Mouse (Mus musculus): ENCODE data around the gene Tsen34. TPM values are rescaled to one million over a fixed set of nuclear protein-coding genes. Genes with fewer than 3 reads are reported as not detected.
A peak's percentile ranks its signal among the peaks of the same experiment; 100 is the strongest.

The Tsen34 gene
- polyA plus RNA-seq, 1 experiment from 2014 or later: 301 TPM

- H3K4me2 ChIP-seq: peak within 1 kb of the TSS; percentile 70
- ATAC-seq (ENCODE audit: insufficient number of reproducible peaks, insufficient read depth, low FRiP score, low TSS enrichment, low read depth): peak; percentile 97
- H3K9me3 ChIP-seq: no peaks in the 10 kb centered on the region
- peak within 1 kb of the TSS; percentile 74 for H3K4me3 ChIP-seq
- H3K27me3 ChIP-seq: no peaks in the 10 kb centered on the region
- 4% methylated on average over 45 of the region's 45 CpGs for WGBS
- peak within 1 kb of the TSS; percentile 87 for H3K9ac ChIP-seq
- peaks cover 28% of the 10 kb centered on the region for H3K36me3 ChIP-seq
- H3K27ac ChIP-seq: peak within 1 kb of the TSS; percentile 90
- H3K4me1 ChIP-seq: peaks cover 23% of the 10 kb centered on the region
These were observed 27.2 kb upstream of the Tsen34 start, which contains the start of gene Leng1 for GRCm38 (mm10) chr7:3665215-3666114. TSS of gene Leng1 (minus strand) at chr7:3665840.

DNA sequence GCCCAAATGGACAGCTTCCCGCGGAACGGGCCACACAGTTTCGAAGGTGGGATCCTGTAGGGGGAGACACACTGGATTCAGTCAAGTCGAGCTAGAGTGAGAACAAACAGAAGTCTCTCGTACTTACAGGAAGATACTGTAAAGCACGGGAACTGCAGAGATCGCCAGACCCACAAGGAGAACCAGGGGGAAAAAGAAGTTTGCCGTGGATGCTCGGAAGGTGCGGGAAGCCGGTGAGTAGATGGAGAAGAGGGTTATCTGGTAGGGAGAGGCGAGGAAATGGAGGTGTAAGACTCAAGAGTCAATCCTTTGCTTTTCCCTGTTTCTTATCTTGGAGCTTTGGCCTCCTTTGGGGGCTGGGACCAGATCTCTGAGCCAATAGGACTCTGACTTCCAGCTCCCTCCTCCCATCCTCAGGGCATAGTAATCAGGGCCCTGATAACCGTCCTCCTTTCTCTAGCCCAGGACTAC lies 25.7 kb upstream of the Tsen34 start:
- peak overlapping the region; percentile 41; the same call in 1 of the 2 replicates for H3K9ac ChIP-seq
- peaks cover 23% of the 10 kb centered on the region for H3K4me1 ChIP-seq
- no peaks in the 10 kb centered on the region for H3K9me3 ChIP-seq
- H3K4me3 ChIP-seq: 0 out of 2 replicates have a peak overlapping the region, but pooled peaks have one; percentile 16
- WGBS: 17% methylated on average over 14 of the region's 14 CpGs
- no peak overlapping the region; the same call in 1 of the 2 replicates for H3K4me2 ChIP-seq
- no peak for ATAC-seq (ENCODE audit: insufficient number of reproducible peaks, insufficient read depth, low FRiP score, low TSS enrichment, low read depth)
- peak overlapping the region; percentile 90; the same call in 1 of the 2 replicates for H3K27ac ChIP-seq
- H3K36me3 ChIP-seq: peaks cover 13% of the 10 kb centered on the region
- H3K27me3 ChIP-seq: no peaks in the 10 kb centered on the region

- no peak for ATAC-seq (ENCODE audit: insufficient number of reproducible peaks, insufficient read depth, low FRiP score, low TSS enrichment, low read depth)
- H3K36me3 ChIP-seq: peaks cover 20% of the 10 kb centered on the region; the same call in 1 of the 2 replicates
- no peaks in the 10 kb centered on the region for H3K4me1 ChIP-seq
- H3K4me2 ChIP-seq: no peak overlapping the region
- no peak overlapping the region for H3K27ac ChIP-seq
- H3K27me3 ChIP-seq: no peaks in the 10 kb centered on the region
- no peak overlapping the region for H3K4me3 ChIP-seq
- WGBS: 73% methylated on average over 10 of the region's 10 CpGs
- no peaks in the 10 kb centered on the region for H3K9me3 ChIP-seq
- H3K9ac ChIP-seq: no peak overlapping the region
These were observed 18.0 kb upstream of the Tsen34 start for GRCm38 (mm10) chr7:3674507-3675227.

GRCm38 (mm10) chr7:3675228-3675548 lies 17.5 kb upstream of the Tsen34 start:
- Histone ChIP-seq H3K4me1 (no peaks in the 10 kb centered on the region), H3K27me3 (no peaks in the 10 kb centered on the region), H3K9ac (no peak overlapping the region), H3K9me3 (no peaks in the 10 kb centered on the region), H3K27ac (no peak overlapping the region), H3K36me3 (peaks cover 23% of the 10 kb centered on the region), H3K4me2 (no peak overlapping the region), H3K4me3 (no peak overlapping the region)
- WGBS: 70% methylated on average over 3 of the region's 3 CpGs
- ATAC-seq (ENCODE audit: insufficient number of reproducible peaks, insufficient read depth, low FRiP score, low TSS enrichment, low read depth): no peak

DNA sequence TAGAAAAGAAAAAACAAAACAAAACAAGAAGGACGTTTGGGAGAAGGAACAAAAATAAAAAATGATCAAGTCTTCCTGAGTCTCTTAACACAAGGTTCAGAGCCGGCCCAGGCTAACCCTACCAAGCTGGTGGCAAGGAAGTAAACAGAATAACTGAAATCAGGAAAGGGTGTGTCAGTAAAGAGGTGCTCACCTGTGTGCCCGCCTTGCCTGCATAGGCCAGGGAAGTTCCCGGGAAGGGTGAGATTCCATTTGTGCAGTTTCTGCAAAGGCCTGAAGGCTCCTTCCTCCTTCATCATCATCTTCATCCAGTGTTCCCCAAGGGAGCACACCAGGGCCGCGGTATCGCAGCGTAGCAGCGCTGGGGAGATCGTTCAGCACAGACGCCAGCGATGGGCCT lies 16.3 kb upstream of the Tsen34 start:
- WGBS: 89% methylated on average over 12 of the region's 12 CpGs
- H3K36me3 ChIP-seq: peaks cover 32% of the 10 kb centered on the region

DNA sequence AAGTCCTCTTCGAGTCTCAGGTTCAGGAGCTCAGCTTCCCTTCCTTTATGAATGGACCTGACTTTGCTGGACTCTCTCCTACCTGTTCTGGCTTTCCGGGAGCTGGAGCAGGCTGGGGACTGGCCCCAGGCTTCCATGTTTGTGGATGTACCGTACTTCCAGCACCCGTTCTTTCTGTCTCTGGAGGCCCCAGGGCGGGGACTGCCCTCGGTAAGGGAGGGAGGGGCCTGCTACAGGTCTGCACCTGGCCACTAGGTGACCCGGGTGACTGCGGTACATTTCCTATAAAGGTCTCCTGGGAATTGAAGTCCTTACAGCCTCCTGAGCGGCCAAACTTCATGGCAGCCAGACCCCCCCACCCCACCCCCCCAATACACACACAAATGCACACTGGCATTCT lies 15.3 kb upstream of the Tsen34 start, which contains the start of gene Tmc4:
TSS of gene Tmc4 (minus strand) at position 212 of the 400 bp plus-strand sequence.
- no peak for ATAC-seq (ENCODE audit: insufficient number of reproducible peaks, insufficient read depth, low FRiP score, low TSS enrichment, low read depth)
- Histone ChIP-seq H3K27me3 (no peaks in the 10 kb centered on the region), H3K9ac (no peak within 1 kb of the TSS), H3K4me2 (no peak within 1 kb of the TSS), H3K27ac (no peak within 1 kb of the TSS), H3K4me3 (no peak within 1 kb of the TSS), H3K9me3 (no peaks in the 10 kb centered on the region), H3K36me3 (peaks cover 36% of the 10 kb centered on the region), H3K4me1 (no peaks in the 10 kb centered on the region)
- WGBS: 45% methylated on average over 9 of the region's 9 CpGs

More for the DNA sequence above, 16.3 kb upstream of the Tsen34 start:
- Histone ChIP-seq H3K27ac (no peak overlapping the region), H3K9ac (no peak overlapping the region), H3K9me3 (no peaks in the 10 kb centered on the region), H3K4me3 (no peak overlapping the region), H3K27me3 (no peaks in the 10 kb centered on the region), H3K4me1 (no peaks in the 10 kb centered on the region), H3K4me2 (no peak overlapping the region)
- ATAC-seq (ENCODE audit: insufficient number of reproducible peaks, insufficient read depth, low FRiP score, low TSS enrichment, low read depth): no peak

DNA sequence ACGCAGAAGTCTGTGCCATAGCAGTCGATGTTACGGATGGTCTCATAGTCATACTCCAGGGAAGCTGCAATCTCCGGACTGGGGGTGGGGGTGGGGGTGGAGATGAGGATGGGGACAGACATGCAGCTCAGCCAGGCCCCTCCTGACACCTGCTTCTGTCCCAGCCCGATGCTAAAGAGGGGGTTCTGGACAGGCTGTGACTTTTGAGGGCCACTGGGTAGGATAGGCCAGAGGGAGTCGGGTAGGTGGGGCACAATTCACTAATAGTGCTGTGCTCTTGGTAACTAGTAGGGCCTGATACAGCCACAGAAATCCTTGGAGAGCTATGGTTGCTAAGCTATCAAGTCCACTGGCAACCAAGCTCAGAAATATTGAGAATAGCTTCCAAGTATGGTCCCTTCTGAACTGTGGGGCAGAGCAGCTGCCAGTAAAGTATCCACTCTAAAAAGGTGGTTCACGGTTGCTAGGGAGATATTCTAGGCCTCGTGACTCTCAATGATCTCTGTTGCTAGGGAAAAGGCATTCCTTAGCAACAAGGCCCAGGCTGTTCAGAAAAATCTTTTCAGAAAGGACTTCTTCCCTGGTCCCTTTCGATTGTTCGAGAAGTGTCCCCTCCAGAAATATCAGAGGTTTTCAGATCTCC lies 8.6 kb upstream of the Tsen34 start:
- no peak overlapping the region for H3K4me3 ChIP-seq
- ATAC-seq (ENCODE audit: insufficient number of reproducible peaks, insufficient read depth, low FRiP score, low TSS enrichment, low read depth): no peak
- 89% methylated on average over 10 of the region's 10 CpGs for WGBS
- no peaks in the 10 kb centered on the region for H3K27me3 ChIP-seq
- H3K4me2 ChIP-seq: no peak overlapping the region
- peaks cover 69% of the 10 kb centered on the region for H3K36me3 ChIP-seq
- H3K4me1 ChIP-seq: no peaks in the 10 kb centered on the region
- no peak overlapping the region for H3K9ac ChIP-seq
- H3K9me3 ChIP-seq: no peaks in the 10 kb centered on the region
- no peak overlapping the region for H3K27ac ChIP-seq

- H3K4me1 ChIP-seq: no peaks in the 10 kb centered on the region
- H3K36me3 ChIP-seq: peaks cover 65% of the 10 kb centered on the region
- H3K27me3 ChIP-seq: no peaks in the 10 kb centered on the region
- H3K9me3 ChIP-seq: no peaks in the 10 kb centered on the region
- 91% methylated on average over 8 of the region's 8 CpGs for WGBS
- no peak for ATAC-seq (ENCODE audit: insufficient number of reproducible peaks, insufficient read depth, low FRiP score, low TSS enrichment, low read depth)
- H3K27ac ChIP-seq: no peak overlapping the region
- H3K9ac ChIP-seq: no peak overlapping the region
- H3K4me3 ChIP-seq: no peak overlapping the region
- H3K4me2 ChIP-seq: no peak overlapping the region
These were observed 8.0 kb upstream of the Tsen34 start for GRCm38 (mm10) chr7:3684698-3685097.

DNA sequence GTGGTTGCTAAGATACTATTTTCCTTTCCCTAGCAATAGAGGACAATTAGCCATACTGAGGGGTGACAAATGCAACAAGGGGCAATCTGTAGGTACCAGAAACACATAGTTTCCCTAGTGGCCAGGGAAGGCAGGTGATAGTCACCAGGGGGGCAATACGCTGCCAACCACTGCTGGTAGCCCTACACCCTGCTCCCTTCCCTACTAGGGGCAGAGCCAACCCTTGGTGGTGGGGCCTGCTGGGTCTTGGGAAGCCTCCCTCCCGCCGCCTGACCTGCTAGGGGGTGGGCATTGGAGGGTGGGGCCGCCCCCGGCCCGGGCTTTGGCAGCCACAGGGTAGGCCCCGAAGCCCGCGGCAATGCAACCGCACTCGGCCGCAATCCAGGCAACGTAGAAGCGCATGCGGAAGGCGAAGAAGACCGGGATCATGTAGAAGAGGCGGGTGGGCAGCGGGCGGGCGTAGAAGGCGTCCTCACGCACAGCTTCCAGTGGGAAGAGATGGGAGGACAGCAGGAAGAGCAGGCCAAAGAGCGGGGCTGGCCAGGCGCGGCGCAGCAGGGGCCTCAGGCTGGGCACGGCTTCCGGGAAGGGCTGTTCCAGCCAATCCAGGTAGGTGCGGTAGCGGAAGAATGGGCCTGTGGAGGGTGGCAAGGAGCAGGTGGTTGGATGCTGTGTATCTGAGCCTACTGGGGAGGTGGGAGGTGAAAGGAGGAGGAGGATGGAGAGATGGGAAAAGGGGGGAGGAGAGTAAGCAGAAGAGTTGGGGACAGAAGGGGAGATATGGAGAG lies 7.1 kb upstream of the Tsen34 start:
- no peaks in the 10 kb centered on the region for H3K4me1 ChIP-seq
- H3K36me3 ChIP-seq: peaks cover 61% of the 10 kb centered on the region
- ATAC-seq (ENCODE audit: insufficient number of reproducible peaks, insufficient read depth, low FRiP score, low TSS enrichment, low read depth): 0 out of 2 replicates have a peak, but pooled peaks have one; percentile 23
- H3K4me3 ChIP-seq: no peak overlapping the region
- no peak overlapping the region for H3K27ac ChIP-seq
- no peak overlapping the region for H3K4me2 ChIP-seq
- no peaks in the 10 kb centered on the region for H3K9me3 ChIP-seq
- 85% methylated on average over 31 of the region's 31 CpGs for WGBS
- H3K27me3 ChIP-seq: no peaks in the 10 kb centered on the region
- 0 out of 2 replicates have a peak overlapping the region, but pooled peaks have one; percentile 27 for H3K9ac ChIP-seq

- ATAC-seq (ENCODE audit: insufficient number of reproducible peaks, insufficient read depth, low FRiP score, low TSS enrichment, low read depth): no peak
- H3K4me1 ChIP-seq: peaks cover 21% of the 10 kb centered on the region
- 36% methylated on average over 3 of the region's 3 CpGs for WGBS
- peak overlapping the region; percentile 81 for H3K4me2 ChIP-seq
- peak overlapping the region; percentile 73 for H3K4me3 ChIP-seq
- no peaks in the 10 kb centered on the region for H3K27me3 ChIP-seq
- no peaks in the 10 kb centered on the region for H3K9me3 ChIP-seq
- H3K36me3 ChIP-seq: peaks cover 32% of the 10 kb centered on the region
- peak overlapping the region; percentile 98 for H3K27ac ChIP-seq
- peak overlapping the region; percentile 93 for H3K9ac ChIP-seq
These were observed 744 bp upstream of the Tsen34 start for GRCm38 (mm10) chr7:3691919-3692318.
